Mouse (Mus musculus) megakaryocyte, embryonic 14.5 days (primary cell): ENCODE results near the gene Gm49353. TPM values are rescaled to one million over a fixed set of nuclear protein-coding genes. Genes with fewer than 3 reads are reported as not detected.

Experiments used
- H3K27me3 ChIP-seq: replicated peaks from 2 replicates; pipeline ENCODE3; 2012; ENCODE audit warnings: inconsistent platforms
- H3K36me3 ChIP-seq: replicated peaks from 2 replicates; pipeline ENCODE3; 2012; ENCODE audit warnings: low read length, inconsistent platforms, mixed read lengths
- H3K4me1 ChIP-seq: 2 replicates; pipeline ENCODE4 v1.6.1; 2012; ENCODE audit warnings: inconsistent platforms
- H3K4me3 ChIP-seq: replicated peaks from 2 replicates; pipeline ENCODE3; 2012; ENCODE audit warnings: moderate library complexity, mild to moderate bottlenecking, inconsistent platforms
- H3K9me3 ChIP-seq: 2 replicates; pipeline ENCODE4 v1.6.1; 2012; ENCODE audit warnings: inconsistent platforms
- FLI1 ChIP-seq: IDR thresholded peaks from 2 replicates; pipeline ENCODE4 v1.6.1; 2012; ENCODE audit warnings: low read length, inconsistent platforms, mixed read lengths
- GATA1 ChIP-seq: IDR thresholded peaks from 3 replicates; pipeline ENCODE4 v1.6.1; 2012; ENCODE audit warnings: mixed read lengths, low read length, inconsistent platforms, borderline replicate concordance
- polyA plus RNA-seq: library from polyadenylated mRNA; stranded (reverse); fragments of >175 nt; gene quantifications from 2 replicates; pipeline ENCODE4 v1.2.3, GENCODE M21; 2012; ENCODE audit warnings: low replicate concordance; ENCODE audit not compliant: insufficient read depth

Gm49353 gene
- polyA plus RNA-seq, result not detected in 2 replicates

- H3K9me3 ChIP-seq, result peaks cover 22% of the 10 kb centered on the region
- H3K27me3 ChIP-seq, result no peaks in the 10 kb centered on the region
- no peaks in the 10 kb centered on the region for H3K4me1 ChIP-seq
- H3K36me3 ChIP-seq, result no peaks in the 10 kb centered on the region
- TF ChIP-seq GATA1 (no peak), FLI1 (no peak)
- no peak within 1 kb of the TSS for H3K4me3 ChIP-seq
These were observed at the start of gene Gm49353 for GRCm38 (mm10) chr10:29198642-29199041. Gm49353 (plus strand) TSS chr10:29198954.

- Histone ChIP-seq H3K36me3 (no peaks in the 10 kb centered on the region), H3K4me3 (no peak overlapping the region), H3K27me3 (no peaks in the 10 kb centered on the region), H3K9me3 (no peaks in the 10 kb centered on the region), H3K4me1 (no peaks in the 10 kb centered on the region)
- TF ChIP-seq GATA1 (no peak), FLI1 (no peak)
These were observed 43.5 kb upstream of the Gm49353 start for GRCm38 (mm10) chr10:29155304-29155703.

- no peaks in the 10 kb centered on the region for H3K9me3 ChIP-seq
- H3K36me3 ChIP-seq, result no peaks in the 10 kb centered on the region
- TF ChIP-seq GATA1, result no peak
- TF ChIP-seq FLI1, result no peak
- H3K27me3 ChIP-seq, result no peaks in the 10 kb centered on the region
- no peaks in the 10 kb centered on the region for H3K4me1 ChIP-seq
- H3K4me3 ChIP-seq, result no peak overlapping the region
These were observed 37.1 kb upstream of the Gm49353 start for GRCm38 (mm10) chr10:29161664-29162063.

- no peaks in the 10 kb centered on the region for H3K27me3 ChIP-seq
- no peaks in the 10 kb centered on the region for H3K9me3 ChIP-seq
- no peak overlapping the region for H3K4me3 ChIP-seq
- TF ChIP-seq GATA1, result no peak
- TF ChIP-seq FLI1, result no peak
- no peaks in the 10 kb centered on the region for H3K4me1 ChIP-seq
- H3K36me3 ChIP-seq, result no peaks in the 10 kb centered on the region
These were observed 25.0 kb upstream of the Gm49353 start for GRCm38 (mm10) chr10:29173778-29174177.

GRCm38 (mm10) chr10:29175656-29176055, 23.1 kb upstream of the Gm49353 start:
- Histone ChIP-seq H3K4me1 (no peaks in the 10 kb centered on the region), H3K27me3 (no peaks in the 10 kb centered on the region), H3K4me3 (no peak overlapping the region), H3K36me3 (no peaks in the 10 kb centered on the region), H3K9me3 (no peaks in the 10 kb centered on the region)
- TF ChIP-seq GATA1 (no peak), FLI1 (no peak)

- Histone ChIP-seq H3K4me1 (no peaks in the 10 kb centered on the region), H3K27me3 (no peaks in the 10 kb centered on the region), H3K36me3 (no peaks in the 10 kb centered on the region), H3K4me3 (no peak overlapping the region), H3K9me3 (no peaks in the 10 kb centered on the region)
- TF ChIP-seq GATA1, result no peak
- TF ChIP-seq FLI1, result no peak
These were observed 21.9 kb upstream of the Gm49353 start for GRCm38 (mm10) chr10:29176881-29177280.

- Histone ChIP-seq H3K27me3 (no peaks in the 10 kb centered on the region), H3K36me3 (no peaks in the 10 kb centered on the region), H3K4me1 (no peaks in the 10 kb centered on the region), H3K4me3 (no peak overlapping the region), H3K9me3 (no peaks in the 10 kb centered on the region)
- TF ChIP-seq GATA1 (no peak), FLI1 (no peak)
These were observed 20.8 kb upstream of the Gm49353 start for GRCm38 (mm10) chr10:29178003-29178402.

GRCm38 (mm10) chr10:29180210-29180609, 18.5 kb upstream of the Gm49353 start:
- no peak overlapping the region for H3K4me3 ChIP-seq
- no peaks in the 10 kb centered on the region for H3K36me3 ChIP-seq
- no peaks in the 10 kb centered on the region for H3K27me3 ChIP-seq
- TF ChIP-seq FLI1, result no peak
- TF ChIP-seq GATA1, result no peak
- no peaks in the 10 kb centered on the region for H3K9me3 ChIP-seq
- H3K4me1 ChIP-seq, result no peaks in the 10 kb centered on the region

- Histone ChIP-seq H3K27me3 (no peaks in the 10 kb centered on the region), H3K4me3 (no peak overlapping the region)
- TF ChIP-seq FLI1 (no peak), GATA1 (no peak)
These were observed 17.7 kb upstream of the Gm49353 start for GRCm38 (mm10) chr10:29181046-29181445.

GRCm38 (mm10) chr10:29193769-29194168, 5.0 kb upstream of the Gm49353 start:
- no peaks in the 10 kb centered on the region for H3K4me1 ChIP-seq
- peaks cover 27% of the 10 kb centered on the region for H3K9me3 ChIP-seq
- H3K27me3 ChIP-seq, result no peaks in the 10 kb centered on the region
- H3K36me3 ChIP-seq, result no peaks in the 10 kb centered on the region
- no peak overlapping the region for H3K4me3 ChIP-seq
- TF ChIP-seq GATA1, result no peak
- TF ChIP-seq FLI1, result no peak

More at GRCm38 (mm10) chr10:29181046-29181445, 17.7 kb upstream of the Gm49353 start:
- H3K36me3 ChIP-seq, result no peaks in the 10 kb centered on the region
- H3K9me3 ChIP-seq, result no peaks in the 10 kb centered on the region
- H3K4me1 ChIP-seq, result no peaks in the 10 kb centered on the region

- no peaks in the 10 kb centered on the region for H3K36me3 ChIP-seq
- peak overlapping the region; percentile 66 for H3K4me3 ChIP-seq
- TF ChIP-seq GATA1 (no peak), FLI1 (no peak)
- peaks cover 22% of the 10 kb centered on the region for H3K9me3 ChIP-seq
- no peaks in the 10 kb centered on the region for H3K27me3 ChIP-seq
- no peaks in the 10 kb centered on the region for H3K4me1 ChIP-seq
These were observed 1.9 kb upstream of the Gm49353 start for GRCm38 (mm10) chr10:29196811-29197210.
